Mouse (Mus musculus): ENCODE measurements around the gene Car11. TPM values are rescaled to one million over a fixed set of nuclear protein-coding genes. Genes with fewer than 3 reads are reported as not detected.

Gene Car11
- polyA plus RNA-seq, 1 experiment from 2014 or later: 1.2 TPM

DNA sequence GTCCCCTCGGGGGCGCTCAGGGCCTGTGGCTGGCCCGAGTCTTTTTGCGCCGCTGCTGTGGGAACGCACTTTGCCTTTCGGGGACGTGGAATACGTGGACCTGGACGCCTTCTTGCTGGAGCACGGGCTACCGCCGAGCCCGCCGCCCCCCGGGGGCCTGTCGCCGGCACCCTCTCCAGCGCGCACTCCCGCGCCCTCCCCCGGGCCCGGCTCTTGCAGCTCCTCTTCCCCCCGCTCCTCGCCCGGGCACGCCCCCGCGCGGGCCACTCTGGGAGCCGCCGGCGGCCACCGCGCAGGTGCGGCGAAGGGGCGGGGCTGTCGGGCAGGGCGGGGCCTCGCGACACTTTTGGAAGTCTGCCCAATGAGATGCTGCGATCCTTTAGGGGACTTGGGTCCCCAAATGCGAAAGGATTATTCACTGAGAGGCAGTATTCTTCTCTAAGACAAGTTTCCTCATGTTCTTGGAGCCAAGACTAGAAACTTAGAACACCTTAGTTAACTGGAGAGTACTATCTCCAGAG is 7.1 kb downstream of the Car11 start:
- ATAC-seq (replicated peaks; ENCODE audit: low FRiP score) (peak; percentile 42), DNase-seq (ENCODE audit: low spot score) (peak; percentile 89)
- Histone ChIP-seq H3K36me3 (ENCODE audit: control insufficient read depth, insufficient read depth, low read length) (peaks cover 11% of the 10 kb centered on the region), H3K27me3 (replicated peaks; ENCODE audit: control insufficient read depth, insufficient read depth, low read length) (peaks cover under 1% of the 10 kb centered on the region; the same call in 1 of the 2 replicates), H3K9ac (ENCODE audit: low read depth, low read length) (peak overlapping the region; percentile 82), H3K4me1 (replicated peaks; ENCODE audit: control insufficient read depth, insufficient read depth, low read length) (peaks cover 38% of the 10 kb centered on the region), H3K4me2 (peak overlapping the region; percentile 100), H3K4me3 (ENCODE audit: low read depth, low read length) (peak overlapping the region; percentile 69), H3K27ac (ENCODE audit: low read depth, low read length) (peak overlapping the region; percentile 82), H3K9me3 (ENCODE audit: control insufficient read depth, low read length) (no peaks in the 10 kb centered on the region)
- under 1% methylated on average over 41 of the region's 45 CpGs for WGBS

DNA sequence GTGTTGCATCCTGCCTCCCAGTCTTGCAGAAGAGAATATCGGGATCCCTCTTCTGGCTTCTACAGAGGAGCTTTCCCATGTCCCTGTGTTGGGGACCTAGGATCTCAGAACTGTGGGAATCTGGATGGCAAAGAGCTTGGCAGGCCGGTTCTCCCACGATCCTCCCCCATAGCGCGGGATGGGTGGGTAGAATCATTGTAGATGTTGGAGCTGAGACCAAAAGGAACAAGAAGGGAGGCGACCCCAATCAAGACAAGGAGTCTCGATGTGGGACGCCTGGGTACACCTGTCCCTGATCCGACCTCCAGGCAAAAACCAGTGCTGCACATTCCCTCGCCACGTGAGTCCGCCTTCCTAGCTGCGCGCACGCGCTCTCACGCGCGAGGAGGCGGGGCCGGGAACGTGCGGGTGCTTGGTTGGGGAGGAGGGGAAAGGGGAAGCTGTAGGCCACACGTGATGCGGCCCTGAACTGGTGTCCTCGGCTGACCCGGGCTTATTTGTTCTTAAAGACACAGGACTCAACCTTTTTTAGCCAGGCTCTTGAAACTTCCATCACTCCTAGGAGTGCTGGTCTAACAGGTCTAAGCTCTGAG is 7.8 kb downstream of the Car11 start:
- Histone ChIP-seq H3K27ac (ENCODE audit: low read depth, low read length) (peak overlapping the region; percentile 82), H3K4me2 (peak overlapping the region; percentile 100), H3K4me3 (ENCODE audit: low read depth, low read length) (peak overlapping the region; percentile 69), H3K27me3 (replicated peaks; ENCODE audit: control insufficient read depth, insufficient read depth, low read length) (no peaks in the 10 kb centered on the region), H3K9me3 (ENCODE audit: control insufficient read depth, low read length) (no peaks in the 10 kb centered on the region), H3K36me3 (ENCODE audit: control insufficient read depth, insufficient read depth, low read length) (peaks cover 18% of the 10 kb centered on the region), H3K9ac (ENCODE audit: low read depth, low read length) (peak overlapping the region; percentile 82), H3K4me1 (replicated peaks; ENCODE audit: control insufficient read depth, insufficient read depth, low read length) (peaks cover 38% of the 10 kb centered on the region)
- ATAC-seq (replicated peaks; ENCODE audit: low FRiP score) (0 out of 2 replicates have a peak, but pooled peaks have one; percentile 17), DNase-seq (ENCODE audit: low spot score) (peak; percentile 89)
- WGBS: under 1% methylated on average over 27 of the region's 27 CpGs

DNA sequence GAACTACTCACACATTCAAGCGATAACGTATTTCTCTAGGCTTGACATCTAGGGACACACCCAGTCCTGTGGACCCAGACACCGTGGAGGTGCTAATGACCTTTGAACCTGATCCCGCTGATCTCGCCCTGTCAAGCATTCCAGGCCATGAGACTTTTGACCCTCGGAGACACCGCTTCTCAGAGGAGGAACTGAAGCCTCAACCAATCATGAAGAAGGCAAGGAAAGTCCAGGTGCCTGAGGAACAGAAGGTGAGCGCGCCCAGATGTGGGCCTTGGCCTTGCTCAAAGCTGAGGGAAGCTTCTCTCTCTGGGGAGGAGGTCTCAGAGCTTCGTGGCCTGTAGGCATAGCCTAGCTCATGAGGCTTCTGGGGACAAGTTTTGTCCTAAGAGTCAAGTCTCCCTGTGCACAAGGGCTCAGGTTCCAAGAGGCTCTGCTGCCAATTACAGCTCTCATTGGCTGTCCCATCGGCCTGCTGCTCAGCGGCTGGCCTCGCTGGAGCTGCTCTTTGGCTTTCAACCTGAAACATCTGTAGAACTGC is 8.6 kb downstream of the Car11 start:
- H3K36me3 ChIP-seq (ENCODE audit: control insufficient read depth, insufficient read depth, low read length): peaks cover 26% of the 10 kb centered on the region
- peaks cover 38% of the 10 kb centered on the region for H3K4me1 ChIP-seq (replicated peaks; ENCODE audit: control insufficient read depth, insufficient read depth, low read length)
- 0 out of 2 replicates have a peak overlapping the region, but pooled peaks have one; percentile 9 for H3K9ac ChIP-seq (ENCODE audit: low read depth, low read length)
- no peak overlapping the region for H3K4me3 ChIP-seq (ENCODE audit: low read depth, low read length)
- no peaks in the 10 kb centered on the region for H3K9me3 ChIP-seq (ENCODE audit: control insufficient read depth, low read length)
- no peak for DNase-seq (ENCODE audit: low spot score)
- 40% methylated on average over 13 of the region's 13 CpGs for WGBS
- H3K27me3 ChIP-seq (replicated peaks; ENCODE audit: control insufficient read depth, insufficient read depth, low read length): no peaks in the 10 kb centered on the region
- peak overlapping the region; percentile 82 for H3K27ac ChIP-seq (ENCODE audit: low read depth, low read length)
- no peak for ATAC-seq (replicated peaks; ENCODE audit: low FRiP score)
- peak overlapping the region; percentile 100 for H3K4me2 ChIP-seq

- 53% methylated on average over 6 of the region's 6 CpGs for WGBS
- no peak overlapping the region for H3K4me2 ChIP-seq
Measured at GRCm38 (mm10) chr7:45709036-45709435, 9.4 kb downstream of the Car11 start.

DNA sequence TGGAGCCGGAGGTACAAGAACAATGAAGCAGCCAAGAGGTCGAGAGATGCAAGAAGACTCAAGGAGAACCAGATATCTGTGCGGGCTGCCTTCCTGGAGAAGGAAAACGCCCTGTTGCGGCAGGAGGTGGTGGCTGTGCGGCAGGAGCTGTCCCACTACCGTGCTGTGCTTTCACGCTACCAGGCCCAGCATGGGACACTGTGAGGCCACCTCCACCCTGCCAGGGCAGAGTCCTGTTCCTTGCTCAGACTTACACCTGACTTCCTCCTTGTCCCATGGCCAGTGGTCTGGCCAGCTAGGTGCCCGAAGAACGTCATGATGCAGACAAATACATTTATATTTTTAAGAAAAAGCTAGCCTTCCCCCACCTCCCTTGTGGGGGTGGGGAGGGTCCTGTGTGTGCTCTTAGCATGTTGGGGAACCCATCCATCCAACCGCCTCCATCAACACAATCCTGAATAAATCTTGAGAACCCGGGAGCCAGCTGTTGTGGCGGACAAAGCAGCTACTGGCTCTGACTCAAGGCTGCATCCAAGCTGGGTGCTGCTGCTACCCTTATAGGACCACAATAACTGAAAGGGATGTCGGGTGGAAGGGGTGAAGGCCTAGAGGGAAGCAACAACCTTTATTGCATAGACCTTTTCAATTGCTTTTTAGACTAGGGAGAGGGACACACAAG is 10.2 kb downstream of the Car11 start:
- ATAC-seq (replicated peaks; ENCODE audit: low FRiP score) (no peak), DNase-seq (ENCODE audit: low spot score) (no peak)
- Histone ChIP-seq H3K9me3 (ENCODE audit: control insufficient read depth, low read length) (no peaks in the 10 kb centered on the region), H3K4me1 (replicated peaks; ENCODE audit: control insufficient read depth, insufficient read depth, low read length) (peaks cover 40% of the 10 kb centered on the region), H3K27me3 (replicated peaks; ENCODE audit: control insufficient read depth, insufficient read depth, low read length) (no peaks in the 10 kb centered on the region), H3K9ac (ENCODE audit: low read depth, low read length) (no peak overlapping the region), H3K4me3 (ENCODE audit: low read depth, low read length) (no peak overlapping the region), H3K4me2 (no peak overlapping the region), H3K36me3 (ENCODE audit: control insufficient read depth, insufficient read depth, low read length) (peaks cover 29% of the 10 kb centered on the region), H3K27ac (ENCODE audit: low read depth, low read length) (no peak overlapping the region)
- 77% methylated on average over 14 of the region's 14 CpGs for WGBS

More at GRCm38 (mm10) chr7:45709036-45709435, 9.4 kb downstream of the Car11 start:
- Histone ChIP-seq H3K27ac (ENCODE audit: low read depth, low read length) (no peak overlapping the region), H3K4me1 (replicated peaks; ENCODE audit: control insufficient read depth, insufficient read depth, low read length) (peaks cover 33% of the 10 kb centered on the region), H3K36me3 (ENCODE audit: control insufficient read depth, insufficient read depth, low read length) (peaks cover 29% of the 10 kb centered on the region), H3K9me3 (ENCODE audit: control insufficient read depth, low read length) (no peaks in the 10 kb centered on the region), H3K27me3 (replicated peaks; ENCODE audit: control insufficient read depth, insufficient read depth, low read length) (no peaks in the 10 kb centered on the region), H3K9ac (ENCODE audit: low read depth, low read length) (no peak overlapping the region), H3K4me3 (ENCODE audit: low read depth, low read length) (no peak overlapping the region)
- ATAC-seq (replicated peaks; ENCODE audit: low FRiP score): no peak
- DNase-seq (ENCODE audit: low spot score): no peak

- Histone ChIP-seq H3K4me1 (replicated peaks; ENCODE audit: control insufficient read depth, insufficient read depth, low read length) (peaks cover 39% of the 10 kb centered on the region), H3K9ac (ENCODE audit: low read depth, low read length) (no peak overlapping the region), H3K27me3 (replicated peaks; ENCODE audit: control insufficient read depth, insufficient read depth, low read length) (no peaks in the 10 kb centered on the region), H3K4me3 (ENCODE audit: low read depth, low read length) (no peak overlapping the region), H3K27ac (ENCODE audit: low read depth, low read length) (no peak overlapping the region), H3K4me2 (no peak overlapping the region), H3K36me3 (ENCODE audit: control insufficient read depth, insufficient read depth, low read length) (peaks cover 29% of the 10 kb centered on the region), H3K9me3 (ENCODE audit: control insufficient read depth, low read length) (no peaks in the 10 kb centered on the region)
- ATAC-seq (replicated peaks; ENCODE audit: low FRiP score) (no peak), DNase-seq (ENCODE audit: low spot score) (no peak)
- WGBS: 95% methylated on average over 20 of the region's 20 CpGs
Measured at GRCm38 (mm10) chr7:45710477-45711191, 11.0 kb downstream of the Car11 start.

DNA sequence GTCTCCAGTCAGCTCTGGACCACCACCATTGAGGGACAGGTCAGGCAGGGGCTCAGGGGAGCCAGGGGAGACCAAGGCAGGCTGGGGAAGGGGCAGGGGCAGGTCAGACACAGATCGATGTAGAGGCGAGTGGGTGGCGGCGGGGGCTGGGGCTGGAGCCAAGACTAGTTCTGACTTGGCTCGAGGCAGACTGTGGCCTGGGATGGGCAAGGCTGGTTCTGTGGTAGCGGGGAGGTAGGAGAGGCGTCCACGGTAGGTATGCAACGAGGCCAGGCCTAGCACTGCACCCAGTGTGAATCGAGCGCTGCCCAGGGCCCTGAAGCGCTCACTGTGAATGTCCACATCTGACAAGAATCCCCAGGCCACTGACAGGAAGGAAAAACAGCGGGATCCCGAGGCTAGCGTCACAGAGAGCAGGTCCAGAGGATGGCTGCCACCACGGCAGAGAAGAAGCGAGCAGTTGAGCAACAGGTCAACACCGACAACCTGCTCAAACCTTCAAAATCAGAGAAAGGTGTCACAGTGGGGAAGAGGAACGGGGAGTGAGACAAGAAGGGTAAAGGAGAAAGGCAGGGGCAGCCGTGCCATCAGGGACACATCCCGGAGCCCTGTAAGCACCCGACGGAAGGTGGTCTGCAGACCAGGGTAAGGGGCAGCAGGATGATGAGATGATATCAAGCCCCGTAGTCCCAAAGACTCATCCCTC is 11.8 kb downstream of the Car11 start:
- Histone ChIP-seq H3K4me1 (replicated peaks; ENCODE audit: control insufficient read depth, insufficient read depth, low read length) (peaks cover 39% of the 10 kb centered on the region), H3K27me3 (replicated peaks; ENCODE audit: control insufficient read depth, insufficient read depth, low read length) (no peaks in the 10 kb centered on the region), H3K4me3 (ENCODE audit: low read depth, low read length) (no peak overlapping the region), H3K27ac (ENCODE audit: low read depth, low read length) (no peak overlapping the region), H3K9me3 (ENCODE audit: control insufficient read depth, low read length) (no peaks in the 10 kb centered on the region), H3K9ac (ENCODE audit: low read depth, low read length) (no peak overlapping the region), H3K4me2 (no peak overlapping the region; the same call in 1 of the 2 replicates), H3K36me3 (ENCODE audit: control insufficient read depth, insufficient read depth, low read length) (peaks cover 29% of the 10 kb centered on the region)
- WGBS: 91% methylated on average over 24 of the region's 24 CpGs
- DNase-seq (ENCODE audit: low spot score) (no peak), ATAC-seq (replicated peaks; ENCODE audit: low FRiP score) (no peak)

Data from liver, embryonic 11.5 days (tissue).